Mouse (Mus musculus) lung, adult 10 weeks (tissue): ENCODE results near the gene Spsb4. TPM values are rescaled to one million over a fixed set of nuclear protein-coding genes. Genes with fewer than 3 reads are reported as not detected.

ENCODE experiments used
- polyA plus RNA-seq: library from polyadenylated mRNA; stranded (reverse); fragments of 350-450 nt; fragmentation: Illumina TruSeq; extraction: RNeasy Lipid Tissue Mini Kit (QIAGEN cat#74804); gene quantifications from one replicate; pipeline ENCODE4 v1.2.3, GENCODE M21; 2014; ENCODE audit warnings: low read depth, low replicate concordance; ENCODE audit not compliant: insufficient read depth

Gene Spsb4
- 0.31 TPM for polyA plus RNA-seq

DNA sequence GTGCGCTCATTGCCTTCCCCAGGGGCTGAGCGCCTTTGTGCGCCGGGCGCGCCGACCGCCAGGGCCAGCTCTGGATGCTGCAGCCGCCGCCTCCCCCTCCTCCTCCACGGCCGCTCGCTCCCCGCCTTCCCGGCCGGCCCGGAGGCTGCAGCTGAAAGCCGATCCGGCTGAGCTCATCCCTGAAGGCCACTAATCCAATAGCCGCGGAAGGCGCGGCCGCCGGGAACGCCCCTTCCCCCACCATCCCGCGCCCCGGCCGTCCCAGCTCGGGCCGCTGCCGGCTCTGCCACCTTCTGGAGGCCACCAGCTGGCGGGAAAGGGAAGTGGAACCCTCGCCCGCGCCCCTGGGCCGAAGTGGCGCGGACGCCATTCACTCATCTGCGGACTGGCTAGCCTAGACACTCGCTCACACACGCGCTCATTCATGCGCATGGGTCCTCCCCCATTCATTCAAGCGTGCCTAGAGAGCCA is at the start of gene Spsb4:
Gene Spsb4, minus strand, starts transcription at position 167 of the 471 bp plus-strand sequence.

Other genes with a start within 250 kb of the Spsb4 start
- 6.2 TPM for gene Pxylp1, start 126.2 kb downstream of the Spsb4 start, polyA plus RNA-seq
- gene Slc25a36, start 92.3 kb upstream of the Spsb4 start, polyA plus RNA-seq, result 25.5 TPM